Mouse (Mus musculus) midbrain, postnatal 0 days (tissue): Measurements from ENCODE around the gene Pbx1. TPM values are rescaled to one million over a fixed set of nuclear protein-coding genes. Genes with fewer than 3 reads are reported as not detected.

Experiments
- ATAC-seq: fragments of 200-750 bp; cut with Nextera tagmentation; 2 replicates; pipeline ENCODE4 v1.8.0; 2017; ENCODE audit warnings: moderate number of reproducible peaks, mild to moderate bottlenecking, moderate TSS enrichment, moderate library complexity; ENCODE audit not compliant: low FRiP score
- DNase-seq: peaks from one replicate; pipeline ENCODE4 v3.0.0-alpha.2; 2015; ENCODE audit warnings: low spot score
- H3K27ac ChIP-seq: fragments of 300-500 bp; sonication (generic); 2 replicates; pipeline ENCODE4 v1.5.1; 2014; ENCODE audit warnings: low read depth, mild to moderate bottlenecking, low read length, mixed read lengths
- H3K27me3 ChIP-seq: fragments of 300-500 bp; sonication (generic); 2 replicates; pipeline ENCODE4 v1.6.1; 2014; ENCODE audit warnings: low read length, control low read depth, mixed read lengths; ENCODE audit not compliant: insufficient read depth
- H3K36me3 ChIP-seq: fragments of 300-500 bp; sonication (generic); 2 replicates; pipeline ENCODE4 v1.6.1; 2014; ENCODE audit warnings: low read length, control low read depth, mixed read lengths; ENCODE audit not compliant: insufficient read depth
- H3K4me1 ChIP-seq: fragments of 300-500 bp; sonication (generic); 2 replicates; pipeline ENCODE4 v1.6.1; 2014; ENCODE audit warnings: mild to moderate bottlenecking, control low read depth, antibody characterized with exemption, low read length, mixed read lengths; ENCODE audit not compliant: insufficient read depth
- H3K4me2 ChIP-seq: fragments of 300-500 bp; sonication (generic); 2 replicates; pipeline ENCODE4 v1.6.1; 2014; ENCODE audit warnings: low read depth, mild to moderate bottlenecking, low read length, mixed read lengths; ENCODE audit not compliant: poor library complexity, severe bottlenecking
- H3K4me3 ChIP-seq: fragments of 300-500 bp; sonication (generic); 2 replicates; pipeline ENCODE4 v1.5.1; 2014; ENCODE audit warnings: low read depth, mild to moderate bottlenecking, low read length, moderate library complexity
- H3K9ac ChIP-seq: fragments of 300-500 bp; sonication (generic); replicated peaks from 2 replicates; pipeline ENCODE4 v1.6.1; 2014; ENCODE audit warnings: mild to moderate bottlenecking, low read length, moderate library complexity, mixed read lengths; ENCODE audit not compliant: poor library complexity, severe bottlenecking
- H3K9me3 ChIP-seq: fragments of 300-500 bp; sonication (generic); 2 replicates; pipeline ENCODE4 v1.6.1; 2016; ENCODE audit warnings: low read length, control low read depth
- CTCF ChIP-seq: IDR thresholded peaks from 2 replicates; pipeline ENCODE4 v1.5.1; 2016; ENCODE audit warnings: antibody characterized with exemption, mild to moderate bottlenecking
- WGBS: fragments of 180-500 bp; shearing (Covaris S2); extraction: QIAGEN DNeasy Blood & Tissue Kit; methylation state at CpG from one replicate; pipeline ENCODE4 v1.1.7; 2014; 5-methylcytosine and 5-hydroxymethylcytosine counted together
- polyA plus RNA-seq: library from polyadenylated mRNA; unstranded; fragments of >200 nt; fragmentation: Nextera tagmentation; extraction: Ambion mirVana; gene quantifications from 2 replicates; pipeline ENCODE4 v1.2.1, GENCODE M21; 2015
- total RNA-seq: library from RNA; depleted of rRNA; stranded (reverse); fragments of >200 nt; gene quantifications from 2 replicates; pipeline ENCODE4 v1.2.3, GENCODE M21; 2014

Gene Pbx1
- total and polyA plus RNA-seq, 2 experiments from 2014 or later: 57.6 to 83.4 TPM

- H3K9me3 ChIP-seq: no peaks in the 10 kb centered on the region
- no peak overlapping the region; the same call in 1 of the 2 replicates for H3K9ac ChIP-seq
- ATAC-seq (no peak), DNase-seq (no peak)
- H3K4me2 ChIP-seq: no peak overlapping the region
- 41% methylated on average over 13 of the region's 13 CpGs for WGBS
- H3K27ac ChIP-seq: no peak overlapping the region
- no peaks in the 10 kb centered on the region for H3K27me3 ChIP-seq
- peaks cover 9% of the 10 kb centered on the region for H3K36me3 ChIP-seq
- no peak for TF ChIP-seq CTCF
- no peaks in the 10 kb centered on the region for H3K4me1 ChIP-seq
- no peak overlapping the region for H3K4me3 ChIP-seq
Measured at GRCm38 (mm10) chr1:168200570-168201156, 231.4 kb downstream of the Pbx1 start.

GRCm38 (mm10) chr1:168198276-168198675 lies 233.8 kb downstream of the Pbx1 start:
- Histone ChIP-seq H3K27me3 (no peaks in the 10 kb centered on the region), H3K4me2 (no peak overlapping the region), H3K9ac (no peak overlapping the region), H3K36me3 (peaks cover 20% of the 10 kb centered on the region), H3K9me3 (no peaks in the 10 kb centered on the region), H3K4me1 (no peaks in the 10 kb centered on the region), H3K27ac (no peak overlapping the region), H3K4me3 (no peak overlapping the region)
- no peak for TF ChIP-seq CTCF
- no peak for DNase-seq
- no peak for ATAC-seq
- WGBS: 78% methylated on average over 5 of the region's 5 CpGs

DNA sequence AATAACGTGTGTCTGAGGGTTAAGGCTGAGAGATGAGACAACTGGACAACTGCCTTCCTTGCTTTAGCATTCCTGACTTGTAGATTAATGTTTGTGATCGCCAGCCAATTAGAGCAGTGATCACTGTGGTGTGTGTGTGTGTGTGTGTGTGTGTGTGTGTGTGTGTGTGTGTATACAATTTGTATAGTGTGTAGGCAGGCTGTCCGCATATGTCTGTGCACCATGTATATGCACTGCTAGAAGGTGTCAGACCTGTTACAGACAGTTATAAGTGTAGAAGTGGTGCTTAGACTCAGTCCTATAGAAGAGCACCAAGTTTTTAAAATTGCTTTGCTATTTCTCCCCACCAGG lies 234.2 kb downstream of the Pbx1 start:
- DNase-seq (no peak), ATAC-seq (no peak)
- Histone ChIP-seq H3K4me1 (no peaks in the 10 kb centered on the region), H3K27ac (no peak overlapping the region), H3K9ac (no peak overlapping the region), H3K4me2 (no peak overlapping the region), H3K36me3 (peaks cover 17% of the 10 kb centered on the region), H3K9me3 (no peaks in the 10 kb centered on the region), H3K27me3 (no peaks in the 10 kb centered on the region), H3K4me3 (no peak overlapping the region)
- 84% methylated on average over 3 of the region's 3 CpGs for WGBS
- TF ChIP-seq CTCF: no peak

DNA sequence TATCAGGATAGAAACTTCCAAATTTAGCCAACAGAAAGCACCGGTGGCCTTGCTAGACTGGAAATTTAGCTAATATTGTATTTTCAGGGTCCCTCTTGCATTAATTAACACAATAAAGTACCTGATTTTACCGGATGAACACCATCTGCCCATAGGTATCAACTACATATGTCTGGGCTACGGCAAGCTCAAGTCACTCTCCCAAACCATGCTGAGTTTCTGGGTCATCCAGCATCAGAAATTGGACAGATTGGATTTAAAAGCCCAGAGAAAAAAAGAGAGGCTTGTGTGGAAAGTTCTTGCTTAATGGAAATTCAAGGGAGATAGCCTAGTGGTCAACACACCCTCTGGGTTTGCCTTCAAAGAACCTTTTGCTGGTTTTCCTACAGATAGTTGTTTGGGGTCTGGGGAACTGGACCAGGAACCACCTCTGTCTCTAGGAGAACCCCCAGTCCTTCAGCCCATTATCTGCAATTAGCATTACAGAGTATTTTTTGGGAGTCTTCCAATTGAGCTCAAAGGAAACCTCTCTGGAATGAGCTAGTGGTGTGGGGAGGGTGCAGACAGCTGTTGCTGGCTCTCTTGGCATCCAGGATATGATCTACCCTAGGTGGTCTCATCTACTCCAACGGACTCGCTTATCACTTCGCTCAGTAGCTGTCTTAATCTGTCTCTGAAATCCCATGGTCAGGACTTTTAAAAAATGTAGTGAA lies 234.7 kb downstream of the Pbx1 start:
- H3K27ac ChIP-seq: no peak overlapping the region
- H3K9me3 ChIP-seq: no peaks in the 10 kb centered on the region
- no peak overlapping the region for H3K4me2 ChIP-seq
- TF ChIP-seq CTCF: no peak
- ATAC-seq (no peak), DNase-seq (peak; percentile 40)
- H3K9ac ChIP-seq: no peak overlapping the region
- H3K4me3 ChIP-seq: no peak overlapping the region
- H3K27me3 ChIP-seq: no peaks in the 10 kb centered on the region
- 80% methylated on average over 6 of the region's 6 CpGs for WGBS
- H3K4me1 ChIP-seq: no peaks in the 10 kb centered on the region
- H3K36me3 ChIP-seq: peaks cover 17% of the 10 kb centered on the region

DNA sequence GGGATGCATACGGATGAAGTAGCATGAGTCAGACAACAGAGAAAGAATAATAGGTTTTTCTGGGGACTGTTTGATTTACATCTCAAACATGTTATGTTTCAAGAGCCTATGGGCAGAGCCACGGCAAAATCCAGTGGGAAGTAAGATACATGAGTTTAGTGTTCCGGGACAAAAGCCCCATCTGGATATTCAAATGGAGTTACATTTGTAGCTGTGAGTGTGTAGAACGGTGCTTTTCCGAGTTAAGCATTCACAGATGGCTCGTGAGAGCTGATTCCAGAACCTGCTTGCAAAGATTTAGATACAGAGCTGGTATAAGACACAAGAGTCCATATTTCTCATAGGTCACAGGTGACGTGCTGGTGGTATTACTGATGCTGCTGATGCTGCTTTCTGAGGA lies 238.7 kb downstream of the Pbx1 start:
- no peak overlapping the region for H3K4me3 ChIP-seq
- H3K4me2 ChIP-seq: no peak overlapping the region
- H3K9me3 ChIP-seq: no peaks in the 10 kb centered on the region
- no peaks in the 10 kb centered on the region; the same call in 1 of the 2 replicates for H3K4me1 ChIP-seq
- ATAC-seq (no peak), DNase-seq (no peak)
- TF ChIP-seq CTCF: no peak
- H3K36me3 ChIP-seq: peaks cover 16% of the 10 kb centered on the region
- WGBS: 64% methylated on average over 7 of the region's 7 CpGs
- no peak overlapping the region for H3K9ac ChIP-seq
- no peak overlapping the region for H3K27ac ChIP-seq
- no peaks in the 10 kb centered on the region for H3K27me3 ChIP-seq

DNA sequence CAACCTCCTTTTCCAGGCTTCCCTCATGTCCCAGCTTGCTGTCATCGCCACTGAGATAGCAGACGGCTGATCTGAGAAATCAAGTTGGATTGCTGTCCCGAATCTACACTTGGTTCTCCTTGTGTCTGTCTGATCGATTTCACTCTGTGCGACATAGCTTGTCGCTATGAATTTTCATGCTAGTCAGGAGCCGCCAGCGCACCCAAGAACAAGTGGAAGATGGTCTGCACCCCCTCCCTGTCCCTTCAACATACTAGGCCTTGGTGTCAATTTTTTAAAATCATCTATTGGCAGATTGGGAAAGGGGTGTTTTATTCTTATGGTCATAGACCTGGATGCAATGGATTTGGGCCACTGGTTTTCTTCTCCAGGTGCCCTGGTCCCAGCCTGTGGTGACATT lies 249.3 kb downstream of the Pbx1 start:
- Histone ChIP-seq H3K4me2 (no peak overlapping the region), H3K9ac (no peak overlapping the region), H3K36me3 (peaks cover 21% of the 10 kb centered on the region), H3K27me3 (no peaks in the 10 kb centered on the region), H3K9me3 (no peaks in the 10 kb centered on the region), H3K4me1 (no peaks in the 10 kb centered on the region), H3K4me3 (no peak overlapping the region), H3K27ac (no peak overlapping the region)
- ATAC-seq: no peak
- no peak for DNase-seq
- no peak for TF ChIP-seq CTCF
- WGBS: 94% methylated on average over 8 of the region's 8 CpGs
